Mouse (Mus musculus) heart, adult 2 months (tissue): Measurements from ENCODE around the gene Dnah8. TPM values are rescaled to one million over a fixed set of nuclear protein-coding genes. Genes with fewer than 3 reads are reported as not detected.

Experiments used
- DNase-seq, 2 experiments: peaks; one replicate each; pipeline ENCODE4 v3.0.0; 2021
- H3K27ac ChIP-seq: fragments of 200-600 bp; 2 replicates; pipeline ENCODE4 v1.8.1; 2022
- H3K27me3 ChIP-seq: fragments of 200-500 bp; 2 replicates; pipeline ENCODE4 v1.6.1; 2012; ENCODE audit warnings: mild to moderate bottlenecking, low read length, inconsistent platforms, mixed read lengths; ENCODE audit not compliant: control insufficient read depth, insufficient read depth
- H3K36me3 ChIP-seq: fragments of 200-500 bp; 2 replicates; pipeline ENCODE4 v1.6.1; 2012; ENCODE audit warnings: low read length, inconsistent platforms; ENCODE audit not compliant: control insufficient read depth, insufficient read depth
- H3K4me1 ChIP-seq: fragments of 200-500 bp; 2 replicates; pipeline ENCODE4 v1.6.1; 2011; ENCODE audit warnings: low read length; ENCODE audit not compliant: control insufficient read depth, insufficient read depth
- H3K4me3 ChIP-seq: fragments of 200-600 bp; 2 replicates; pipeline ENCODE4 v1.8.1; 2022
- H3K79me2 ChIP-seq: fragments of 200-500 bp; replicated peaks from 2 replicates; pipeline ENCODE4 v1.6.1; 2012; ENCODE audit warnings: mild to moderate bottlenecking, inconsistent platforms, low read length, moderate library complexity, mixed read lengths; ENCODE audit not compliant: control insufficient read depth, insufficient read depth
- H3K9ac ChIP-seq: fragments of 200-500 bp; 2 replicates; pipeline ENCODE4 v1.6.1; 2012; ENCODE audit warnings: low read depth, mild to moderate bottlenecking, control low read depth, inconsistent platforms, low read length, mixed read lengths
- CTCF ChIP-seq: fragments of 200-600 bp; IDR thresholded peaks from 2 replicates; pipeline ENCODE4 v1.8.1; 2022; ENCODE audit warnings: antibody characterized with exemption, mild to moderate bottlenecking, moderate library complexity
- EP300 ChIP-seq: fragments of 200-500 bp; IDR thresholded peaks from 2 replicates; pipeline ENCODE4 v1.6.1; 2011; ENCODE audit warnings: low read depth, low read length, control low read depth; ENCODE audit not compliant: insufficient read depth
- POLR2A ChIP-seq: fragments of 200-500 bp; IDR thresholded peaks from 2 replicates; pipeline ENCODE4 v1.6.1; 2011; ENCODE audit warnings: mild to moderate bottlenecking, low read depth, low read length, control low read depth; ENCODE audit not compliant: insufficient read depth
- WGBS: fragments of 180-500 bp; shearing (Covaris S2); methylation state at CpG from one replicate; pipeline ENCODE4 v1.1.7; 2018; 5-methylcytosine and 5-hydroxymethylcytosine counted together
- intact Hi-C: fragments of 180-260 bp; cut with DNase I; formaldehyde crosslinking; loops from one replicate; pipeline ENCODE4 v1.15.1; 2025
- polyA plus RNA-seq: library from polyadenylated mRNA; depleted of rRNA; stranded (reverse); fragments of >200 nt; gene quantifications from 2 replicates; pipeline ENCODE4 v1.2.3, GENCODE M21; 2012
- total RNA-seq, 2 experiments: library from RNA; stranded (reverse); gene quantifications; 2 replicates each; pipeline ENCODE4 v1.2.3; 2021

The Dnah8 gene
- total and polyA plus RNA-seq, 3 experiments, result 0.45 to 1.2 (median 0.97) TPM

DNA sequence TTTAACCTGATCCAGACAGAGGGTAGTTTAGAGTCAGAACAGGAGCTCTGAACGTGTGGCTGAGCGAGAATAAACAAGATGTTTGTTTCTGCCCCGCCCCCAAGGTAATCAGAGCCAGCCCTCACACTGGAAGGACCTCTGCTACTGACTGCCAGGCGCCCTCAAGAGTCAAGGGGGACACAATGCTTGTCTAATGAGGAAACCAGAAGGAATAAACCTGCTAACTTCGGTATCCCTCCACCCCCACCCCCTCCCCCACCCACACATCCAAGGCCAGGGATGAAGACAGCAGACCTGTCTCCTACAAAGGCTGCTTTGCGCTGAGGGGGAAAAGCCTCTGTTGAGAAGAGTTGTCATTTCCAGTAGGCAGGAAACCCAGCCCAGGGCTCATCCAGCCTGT lies 29.3 kb upstream of the Dnah8 start:
- H3K36me3 ChIP-seq, result no peaks in the 10 kb centered on the region; the same call in 1 of the 2 replicates
- no peak overlapping the region for H3K9ac ChIP-seq
- no peaks in the 10 kb centered on the region for H3K4me1 ChIP-seq
- no peaks in the 10 kb centered on the region for H3K27me3 ChIP-seq
- DNase-seq, result no peak
- no peak overlapping the region for H3K27ac ChIP-seq
- intact Hi-C loops, result no loop called here
- WGBS, result 49% methylated on average over 6 of the region's 6 CpGs
- H3K4me3 ChIP-seq, result no peak overlapping the region
- TF ChIP-seq POLR2A (no peak), CTCF (no peak), EP300 (no peak)
- H3K79me2 ChIP-seq, result no peaks in the 10 kb centered on the region

DNA sequence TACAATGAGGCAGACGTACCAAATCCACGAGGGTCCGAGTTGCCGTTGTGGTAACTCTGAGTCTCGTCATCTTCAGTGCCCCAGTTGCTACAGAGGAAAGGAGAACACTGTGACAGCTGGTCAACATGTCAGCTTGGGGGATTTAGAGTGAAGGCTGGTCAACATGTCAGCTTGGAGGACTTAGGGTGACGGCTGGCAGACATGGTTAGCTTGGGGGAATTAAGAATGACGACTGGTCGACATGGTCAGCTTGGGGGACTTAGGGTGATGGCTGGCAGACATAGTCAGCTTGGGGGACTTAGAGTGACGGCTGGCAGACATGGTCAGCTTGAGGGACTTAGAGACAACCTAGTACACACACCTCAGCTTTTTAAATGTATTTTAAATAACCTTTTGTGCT lies 26.4 kb upstream of the Dnah8 start:
- no peak overlapping the region for H3K27ac ChIP-seq
- no peak overlapping the region for H3K9ac ChIP-seq
- H3K4me3 ChIP-seq, result no peak overlapping the region
- no peaks in the 10 kb centered on the region; the same call in 1 of the 2 replicates for H3K36me3 ChIP-seq
- intact Hi-C loops, result no loop called here
- no peaks in the 10 kb centered on the region; the same call in 1 of the 2 replicates for H3K4me1 ChIP-seq
- H3K79me2 ChIP-seq, result no peaks in the 10 kb centered on the region
- TF ChIP-seq EP300 (no peak), POLR2A (no peak), CTCF (no peak)
- WGBS, result 96% methylated on average over 9 of the region's 9 CpGs
- H3K27me3 ChIP-seq, result no peaks in the 10 kb centered on the region
- no peak for DNase-seq

DNA sequence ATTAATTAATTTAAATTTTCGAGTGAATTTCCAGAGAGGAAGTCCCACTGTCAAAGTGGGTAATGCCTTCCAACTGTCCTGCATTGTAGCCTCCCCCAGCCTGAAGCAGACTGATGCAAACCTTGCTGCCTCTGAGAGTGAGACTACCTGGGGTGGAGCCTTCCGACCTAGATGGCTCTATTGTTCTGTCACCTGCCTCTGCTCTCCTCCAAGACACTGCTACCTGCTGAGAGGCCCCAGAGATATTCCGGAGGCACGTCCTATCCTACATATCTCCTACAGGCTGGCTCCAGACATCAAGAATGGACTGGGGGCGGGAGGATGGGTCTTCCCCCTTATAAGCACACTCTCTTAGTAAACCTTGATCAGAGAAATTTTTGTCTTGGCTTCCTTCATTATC lies 25.9 kb upstream of the Dnah8 start:
- no peaks in the 10 kb centered on the region for H3K79me2 ChIP-seq
- TF ChIP-seq CTCF (no peak), POLR2A (no peak), EP300 (no peak)
- H3K27me3 ChIP-seq, result no peaks in the 10 kb centered on the region
- H3K36me3 ChIP-seq, result no peaks in the 10 kb centered on the region; the same call in 1 of the 2 replicates
- intact Hi-C loops, result no loop called here
- no peak overlapping the region for H3K9ac ChIP-seq
- DNase-seq, result no peak
- H3K27ac ChIP-seq, result no peak overlapping the region
- no peaks in the 10 kb centered on the region; the same call in 1 of the 2 replicates for H3K4me1 ChIP-seq
- no peak overlapping the region for H3K4me3 ChIP-seq
- WGBS, result 89% methylated on average over 5 of the region's 5 CpGs

DNA sequence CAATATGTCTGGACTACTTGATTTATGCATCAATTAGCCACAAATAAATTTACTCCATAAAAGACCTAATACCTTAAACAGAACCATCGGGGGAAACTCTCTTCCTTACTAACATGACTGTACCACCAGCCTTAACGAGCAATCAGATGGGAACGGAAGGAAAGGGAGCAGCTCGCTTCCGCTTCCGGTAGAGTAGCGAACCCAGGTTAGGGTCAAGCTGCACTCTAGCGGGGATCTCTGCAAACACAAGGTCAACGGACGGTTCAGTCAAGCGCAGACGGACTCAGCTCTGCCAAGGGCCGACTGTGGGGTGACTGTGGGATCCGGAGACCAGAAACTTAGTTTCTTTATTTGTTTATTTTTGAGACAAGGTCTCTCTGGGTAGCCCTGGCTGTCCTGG lies 22.0 kb upstream of the Dnah8 start:
- TF ChIP-seq CTCF (0 out of 2 replicates have a peak, but pooled peaks have one; percentile 8), POLR2A (no peak), EP300 (no peak)
- H3K27me3 ChIP-seq, result no peaks in the 10 kb centered on the region
- DNase-seq, result peak in 1 of 2 experiments; percentile 22
- H3K4me1 ChIP-seq, result no peaks in the 10 kb centered on the region; the same call in 1 of the 2 replicates
- no peak overlapping the region for H3K27ac ChIP-seq
- H3K36me3 ChIP-seq, result no peaks in the 10 kb centered on the region
- H3K4me3 ChIP-seq, result no peak overlapping the region
- no peak overlapping the region for H3K9ac ChIP-seq
- intact Hi-C loops, result no loop called here
- WGBS, result 81% methylated on average over 14 of the region's 14 CpGs
- H3K79me2 ChIP-seq, result no peaks in the 10 kb centered on the region

DNA sequence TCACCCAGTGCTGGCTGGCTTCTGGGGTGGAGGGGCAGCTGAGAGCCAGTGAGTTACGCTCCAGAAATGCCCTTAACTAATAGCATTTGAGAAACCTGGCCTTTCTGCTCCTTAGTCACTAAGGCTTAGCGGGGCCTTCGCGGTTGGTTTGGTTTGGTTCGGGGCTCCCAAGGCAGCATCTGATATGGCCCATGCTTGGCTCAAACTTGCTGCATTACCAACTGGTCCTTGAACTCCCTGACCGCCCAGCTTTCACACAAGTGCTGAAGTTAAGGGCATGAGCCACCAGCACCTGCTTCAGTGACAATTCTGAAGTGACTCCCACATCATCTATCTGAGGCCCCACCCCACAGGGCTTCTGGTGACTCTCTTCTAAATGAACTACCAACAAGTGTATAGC lies 19.9 kb upstream of the Dnah8 start:
- WGBS, result 93% methylated on average over 6 of the region's 6 CpGs
- Histone ChIP-seq H3K4me3 (no peak overlapping the region), H3K79me2 (peaks cover 5% of the 10 kb centered on the region; the same call in 1 of the 2 replicates), H3K36me3 (no peaks in the 10 kb centered on the region), H3K27me3 (no peaks in the 10 kb centered on the region), H3K9ac (no peak overlapping the region), H3K4me1 (no peaks in the 10 kb centered on the region; the same call in 1 of the 2 replicates), H3K27ac (no peak overlapping the region)
- no peak for DNase-seq
- TF ChIP-seq CTCF (no peak), POLR2A (no peak), EP300 (no peak)
- intact Hi-C loops, result no loop called here

DNA sequence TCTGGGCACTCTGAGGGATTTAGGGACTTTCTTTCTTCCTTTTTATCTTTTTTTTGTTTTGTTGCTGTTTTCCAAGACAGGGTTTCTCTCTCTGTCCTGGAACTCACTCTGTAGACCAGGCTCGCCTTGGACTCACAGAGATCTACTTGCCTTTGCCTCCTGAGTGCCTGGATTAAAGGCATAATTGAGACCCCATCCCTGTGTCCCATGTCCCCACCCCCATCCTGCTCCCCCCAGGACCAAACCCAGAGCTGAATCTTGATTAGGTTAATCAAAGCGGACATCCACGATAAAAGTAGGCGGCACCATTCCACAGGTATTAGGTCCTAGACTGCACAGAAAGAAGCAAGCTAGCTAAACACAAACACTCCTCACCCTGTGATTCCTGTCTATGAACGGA lies 19.2 kb upstream of the Dnah8 start:
- Histone ChIP-seq H3K36me3 (no peaks in the 10 kb centered on the region), H3K9ac (no peak overlapping the region)
- 93% methylated on average over 5 of the region's 5 CpGs for WGBS

More for the DNA sequence above, 19.2 kb upstream of the Dnah8 start:
- Histone ChIP-seq H3K4me1 (no peaks in the 10 kb centered on the region; the same call in 1 of the 2 replicates), H3K79me2 (peaks cover 8% of the 10 kb centered on the region; the same call in 1 of the 2 replicates), H3K27ac (no peak overlapping the region), H3K4me3 (no peak overlapping the region), H3K27me3 (no peaks in the 10 kb centered on the region)
- TF ChIP-seq EP300 (no peak), POLR2A (no peak), CTCF (no peak)
- DNase-seq, result peak in 1 of 2 experiments; percentile 10
- intact Hi-C loops, result no loop called here
